Mouse (Mus musculus): ENCODE data around the gene Slc20a1.

The Slc20a1 gene

GRCm38 (mm10) chr2:129186291-129186919 lies 12.2 kb upstream of the Slc20a1 start:
- no peak for DNase-seq (ENCODE audit: low read depth, low spot score)

- no peak for DNase-seq (ENCODE audit: low read depth, low spot score)
Measured at GRCm38 (mm10) chr2:129192392-129193150, 6.0 kb upstream of the Slc20a1 start.

GRCm38 (mm10) chr2:129196317-129196716 lies 2.2 kb upstream of the Slc20a1 start:
- DNase-seq (ENCODE audit: low read depth, low spot score), result no peak

- DNase-seq (ENCODE audit: low read depth, low spot score), result no peak
Measured at GRCm38 (mm10) chr2:129197197-129197596, 1.4 kb upstream of the Slc20a1 start.

GRCm38 (mm10) chr2:129197843-129198435 lies 625 bp upstream of the Slc20a1 start:
- no peak for DNase-seq (ENCODE audit: low read depth, low spot score)

GRCm38 (mm10) chr2:129199328-129200085 lies 943 bp downstream of the Slc20a1 start:
- DNase-seq (ENCODE audit: low read depth, low spot score), result no peak

GRCm38 (mm10) chr2:129205000-129205399 lies 6.4 kb downstream of the Slc20a1 start:
- no peak for DNase-seq (ENCODE audit: low read depth, low spot score)

- no peak for DNase-seq (ENCODE audit: low read depth, low spot score)
Measured at GRCm38 (mm10) chr2:129206824-129207223, 8.3 kb downstream of the Slc20a1 start.

- DNase-seq (ENCODE audit: low read depth, low spot score), result no peak
Measured at GRCm38 (mm10) chr2:129208181-129208746, 9.7 kb downstream of the Slc20a1 start.

GRCm38 (mm10) chr2:129210089-129210749 lies 11.7 kb downstream of the Slc20a1 start:
- DNase-seq (ENCODE audit: low read depth, low spot score), result no peak

GRCm38 (mm10) chr2:129211255-129211654 lies 12.7 kb downstream of the Slc20a1 start:
- DNase-seq (ENCODE audit: low read depth, low spot score), result no peak

GRCm38 (mm10) chr2:129211957-129212356 lies 13.4 kb downstream of the Slc20a1 start:
- DNase-seq (ENCODE audit: low read depth, low spot score), result no peak

GRCm38 (mm10) chr2:129212566-129212965 lies 14.0 kb downstream of the Slc20a1 start:
- DNase-seq (ENCODE audit: low read depth, low spot score), result no peak

GRCm38 (mm10) chr2:129214774-129215173 lies 16.2 kb downstream of the Slc20a1 start:
- DNase-seq (ENCODE audit: low read depth, low spot score), result no peak

- no peak for DNase-seq (ENCODE audit: low read depth, low spot score)
Measured at GRCm38 (mm10) chr2:129217612-129218185, 19.1 kb downstream of the Slc20a1 start.

GRCm38 (mm10) chr2:129218537-129219105 lies 20.1 kb downstream of the Slc20a1 start:
- no peak for DNase-seq (ENCODE audit: low read depth, low spot score)

- no peak for DNase-seq (ENCODE audit: low read depth, low spot score)
Measured at GRCm38 (mm10) chr2:129221097-129221632, 22.6 kb downstream of the Slc20a1 start.

GRCm38 (mm10) chr2:129224178-129224577 lies 25.6 kb downstream of the Slc20a1 start:
- no peak for DNase-seq (ENCODE audit: low read depth, low spot score)

GRCm38 (mm10) chr2:129225251-129225819 lies 26.8 kb downstream of the Slc20a1 start:
- DNase-seq (ENCODE audit: low read depth, low spot score), result no peak
